Mouse (Mus musculus) kidney, adult 2 months (tissue): ENCODE measurements around the gene Pigz. TPM values are rescaled to one million over a fixed set of nuclear protein-coding genes. Genes with fewer than 3 reads are reported as not detected.
A peak's percentile ranks its signal among the peaks of the same experiment; 100 is the strongest.

ENCODE experiments used
- DNase-seq: peaks from one replicate; pipeline ENCODE4 v3.0.0; 2021
- H3K27ac ChIP-seq: fragments of 200-500 bp; 2 replicates; pipeline ENCODE4 v1.5.1; 2012; ENCODE audit warnings: low read depth, low read length, control low read depth, inconsistent platforms; ENCODE audit not compliant: insufficient read depth
- H3K27me3 ChIP-seq: fragments of 200-500 bp; replicated peaks from 2 replicates; pipeline ENCODE4 v1.6.1; 2012; ENCODE audit warnings: mild to moderate bottlenecking, moderate library complexity, low read length, inconsistent platforms; ENCODE audit not compliant: control insufficient read depth, insufficient read depth
- H3K36me3 ChIP-seq: fragments of 200-500 bp; 2 replicates; pipeline ENCODE4 v1.6.1; 2012; ENCODE audit warnings: mild to moderate bottlenecking, moderate library complexity, low read length, inconsistent platforms; ENCODE audit not compliant: control insufficient read depth, insufficient read depth
- H3K4me1 ChIP-seq: fragments of 200-500 bp; 2 replicates; pipeline ENCODE4 v1.6.1; 2011; ENCODE audit warnings: low read length; ENCODE audit not compliant: control insufficient read depth, insufficient read depth
- H3K4me3 ChIP-seq: fragments of 200-500 bp; 2 replicates; pipeline ENCODE4 v1.5.1; 2011; ENCODE audit warnings: mild to moderate bottlenecking, low read depth, low read length, control low read depth; ENCODE audit not compliant: insufficient read depth
- CTCF ChIP-seq: fragments of 200-500 bp; conservative IDR thresholded peaks from 2 replicates; pipeline ENCODE4 v1.5.1; 2011; ENCODE audit warnings: low read depth, mild to moderate bottlenecking, control low read depth, low read length, moderate library complexity, mixed read lengths; ENCODE audit not compliant: insufficient read depth, insufficient read length
- POLR2A ChIP-seq: fragments of 200-500 bp; IDR thresholded peaks from one replicate; pipeline ENCODE4 v1.6.1; 2011; ENCODE audit warnings: low read depth, low read length, control low read depth
- WGBS: fragments of 180-500 bp; shearing (Covaris S2); methylation state at CpG from one replicate; pipeline ENCODE4 v1.1.7; 2018; 5-methylcytosine and 5-hydroxymethylcytosine counted together
- polyA plus RNA-seq: library from polyadenylated mRNA; depleted of rRNA; stranded (reverse); fragments of >200 nt; gene quantifications from 2 replicates; pipeline ENCODE4 v1.2.3, GENCODE M21; 2012; rRNA removed

Pigz gene
- 2.0 and 2.2 TPM in 2 replicates for polyA plus RNA-seq

DNA sequence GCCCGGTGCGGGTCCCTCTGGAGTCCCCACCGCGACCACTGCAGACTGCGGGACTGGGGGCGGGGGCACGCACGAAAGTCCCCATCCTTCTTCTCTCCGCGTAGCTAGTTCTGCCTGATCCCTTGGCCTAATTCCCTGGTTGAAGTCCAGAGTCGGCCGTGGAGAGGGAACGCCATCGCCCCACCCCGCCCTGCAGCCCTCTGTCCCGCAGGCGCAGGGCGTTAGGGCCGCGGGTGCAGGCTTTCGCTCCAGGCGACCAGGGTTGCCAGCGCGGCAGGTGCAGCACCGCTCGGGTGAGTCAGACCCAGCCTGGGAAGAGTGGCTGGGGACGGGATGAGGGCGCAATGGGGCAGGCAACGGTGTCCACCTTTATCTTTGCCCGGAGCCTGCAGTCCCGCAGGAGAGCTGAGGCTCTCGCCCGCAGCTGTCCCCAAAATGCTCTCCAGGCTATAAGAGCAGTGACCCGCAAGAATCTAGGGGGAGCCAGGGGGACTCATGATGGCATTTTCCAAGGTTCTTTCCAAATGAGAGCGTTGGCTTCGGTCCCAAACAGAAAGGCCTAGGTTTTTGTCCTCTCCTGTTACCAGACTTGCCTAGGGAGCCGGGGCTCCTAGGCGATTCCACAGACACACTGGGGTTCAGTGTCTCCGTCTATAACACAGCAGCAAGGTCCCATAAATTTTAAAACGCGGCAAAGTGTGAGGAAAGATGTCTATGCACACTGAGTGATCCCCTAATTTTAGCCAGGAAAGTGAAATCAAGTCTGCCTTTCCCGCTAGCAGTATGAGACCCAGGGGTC is at the start of gene Pigz:
Gene Pigz (plus strand): TSS at position 101 of the 799 bp plus-strand sequence.
- Histone ChIP-seq H3K36me3 (no peaks in the 10 kb centered on the region), H3K4me3 (peak within 1 kb of the TSS; percentile 53), H3K4me1 (no peaks in the 10 kb centered on the region), H3K27me3 (peaks cover 3% of the 10 kb centered on the region; the same call in 1 of the 2 replicates), H3K27ac (no peak within 1 kb of the TSS)
- TF ChIP-seq CTCF (no peak), POLR2A (no peak)
- peak; percentile 63 for DNase-seq
- 14% methylated on average over 42 of the region's 42 CpGs for WGBS

DNA sequence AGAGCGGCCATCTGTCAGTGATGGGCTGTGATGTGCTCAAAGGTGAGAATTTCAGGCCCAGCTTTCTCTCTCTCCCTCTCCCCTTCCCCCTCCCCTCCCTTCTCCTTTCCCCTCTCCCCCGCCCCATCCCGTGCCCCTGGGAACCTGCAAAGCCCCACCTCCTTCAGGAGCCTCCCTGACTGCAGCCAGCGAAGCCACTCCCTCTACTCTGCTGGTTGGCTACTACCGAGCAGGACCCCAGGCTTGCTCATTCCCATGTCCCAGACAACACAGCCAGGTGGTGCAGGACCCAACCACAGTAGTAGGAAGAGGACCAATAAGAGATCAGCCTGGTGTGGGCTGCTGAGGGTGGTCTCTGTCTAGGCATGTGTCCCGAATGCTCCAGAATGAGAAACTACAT is 49.7 kb upstream of the Pigz start:
- DNase-seq: no peak
- Histone ChIP-seq H3K36me3 (no peaks in the 10 kb centered on the region), H3K27me3 (no peaks in the 10 kb centered on the region), H3K4me3 (no peak overlapping the region), H3K4me1 (no peaks in the 10 kb centered on the region), H3K27ac (no peak overlapping the region)
- WGBS: 31% methylated on average over 6 of the region's 6 CpGs
- TF ChIP-seq CTCF (no peak), POLR2A (no peak)

DNA sequence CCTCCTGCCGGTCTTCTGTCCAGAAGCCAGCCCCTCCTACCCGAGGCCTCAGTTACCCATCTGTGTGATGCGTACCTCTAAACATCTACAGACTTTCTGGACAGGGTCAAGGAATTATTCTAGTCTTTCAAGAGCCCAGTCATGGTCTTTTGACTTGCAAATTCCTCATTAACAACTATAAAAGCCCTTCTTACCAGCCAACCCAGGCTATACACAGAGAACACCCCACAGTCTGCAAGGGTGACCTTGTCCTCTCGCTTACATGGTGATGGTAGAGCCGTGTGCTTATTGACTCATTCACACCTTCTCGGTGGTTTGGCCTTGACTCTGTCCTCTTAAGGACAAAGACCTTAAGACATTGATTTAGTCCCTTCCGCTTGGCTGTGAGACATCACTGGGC is 42.7 kb upstream of the Pigz start:
- no peak for DNase-seq
- TF ChIP-seq CTCF (no peak), POLR2A (no peak)

DNA sequence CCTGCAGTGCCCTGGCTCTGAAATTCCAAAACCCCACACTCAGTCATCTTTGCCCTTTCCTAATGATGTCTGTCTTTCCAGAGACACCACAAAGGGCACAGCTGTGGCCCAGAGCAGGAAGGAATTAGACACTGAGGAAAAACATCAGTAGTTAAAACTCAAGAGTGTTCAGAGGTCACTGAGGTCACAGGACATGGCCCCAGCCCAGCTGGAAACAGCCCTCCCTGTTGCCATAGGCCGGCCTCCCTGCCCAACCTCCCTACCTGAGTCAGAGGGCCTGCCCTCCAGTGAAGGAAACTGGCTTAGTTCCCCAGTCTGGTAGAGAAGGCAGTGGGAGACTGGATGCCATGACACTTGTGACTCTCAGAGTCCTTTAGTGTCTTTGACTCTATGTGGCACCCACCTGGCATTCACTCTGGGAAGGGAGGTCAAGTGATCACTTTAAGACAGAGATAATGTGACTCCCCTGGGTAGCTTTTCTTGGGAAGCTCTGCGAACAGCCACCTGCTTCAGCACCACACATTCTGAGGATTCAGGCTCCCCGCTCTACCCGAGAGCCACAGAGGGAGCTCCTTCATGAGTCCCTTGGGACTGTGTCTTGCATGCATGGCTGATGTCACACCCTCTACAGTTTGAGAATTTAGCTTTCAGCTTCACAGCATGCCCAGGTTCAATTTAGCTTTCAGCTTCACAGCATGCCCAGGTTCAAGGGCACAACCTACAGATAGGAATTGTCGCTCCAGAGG is 40.1 kb upstream of the Pigz start:
- TF ChIP-seq CTCF: no peak
- no peak for TF ChIP-seq POLR2A
- 79% methylated on average over 5 of the region's 5 CpGs for WGBS
- no peak overlapping the region for H3K27ac ChIP-seq
- no peaks in the 10 kb centered on the region for H3K36me3 ChIP-seq
- no peaks in the 10 kb centered on the region for H3K4me1 ChIP-seq
- H3K27me3 ChIP-seq: no peaks in the 10 kb centered on the region
- H3K4me3 ChIP-seq: no peak overlapping the region
- no peak for DNase-seq

More for the DNA sequence above, 42.7 kb upstream of the Pigz start:
- Histone ChIP-seq H3K4me1 (no peaks in the 10 kb centered on the region), H3K36me3 (no peaks in the 10 kb centered on the region), H3K4me3 (no peak overlapping the region), H3K27me3 (no peaks in the 10 kb centered on the region), H3K27ac (no peak overlapping the region)
- 80% methylated on average over 7 of the region's 7 CpGs for WGBS

DNA sequence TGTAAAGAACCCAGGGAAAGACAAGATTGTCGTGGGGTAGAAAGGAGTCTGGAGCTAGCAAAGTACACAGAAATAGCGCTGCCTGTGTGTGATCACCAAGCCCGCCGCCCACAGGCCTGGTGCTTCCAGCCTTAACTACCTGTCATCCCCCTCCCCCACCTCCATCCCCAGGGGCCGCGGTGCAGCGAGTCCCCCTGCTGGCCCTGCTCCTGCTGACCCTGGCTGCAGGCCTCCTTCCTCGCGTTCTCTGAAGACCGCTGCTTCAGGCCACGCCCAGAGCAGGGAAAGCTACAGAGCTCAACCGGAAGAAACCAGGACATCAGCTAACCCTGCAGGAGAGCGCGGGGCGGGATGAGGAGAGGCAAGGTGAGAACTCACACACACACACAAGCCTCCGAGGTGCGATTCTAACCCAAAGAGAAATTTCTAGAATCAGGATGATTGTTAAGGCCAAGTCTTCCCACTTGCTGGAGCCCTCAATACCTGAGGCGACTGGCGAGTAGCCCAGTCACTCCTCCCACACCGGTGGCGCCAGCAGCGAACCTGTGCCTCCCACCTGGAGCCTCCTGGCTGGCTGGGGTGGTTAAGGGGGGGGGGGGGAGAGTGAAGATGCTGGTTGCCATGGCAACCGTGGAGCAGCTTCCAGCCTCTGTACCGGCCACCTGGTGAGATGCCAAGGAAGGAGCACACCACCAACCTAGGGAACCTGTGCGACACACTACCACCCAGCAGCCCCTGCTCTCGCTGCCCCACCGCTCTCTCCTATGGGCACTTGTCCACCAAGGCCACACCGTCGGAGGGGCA is 36.5 kb upstream of the Pigz start:
- Histone ChIP-seq H3K4me1 (no peaks in the 10 kb centered on the region), H3K27me3 (no peaks in the 10 kb centered on the region), H3K27ac (no peak overlapping the region), H3K4me3 (no peak overlapping the region), H3K36me3 (no peaks in the 10 kb centered on the region)
- TF ChIP-seq CTCF (no peak), POLR2A (no peak)
- WGBS: 19% methylated on average over 29 of the region's 29 CpGs
- DNase-seq: peak; percentile 25

- 86% methylated on average over 18 of the region's 18 CpGs for WGBS
- no peak overlapping the region for H3K4me3 ChIP-seq
These were observed 34.9 kb upstream of the Pigz start for GRCm38 (mm10) chr16:31898546-31899326.

More at GRCm38 (mm10) chr16:31898546-31899326, 34.9 kb upstream of the Pigz start:
- DNase-seq: no peak
- Histone ChIP-seq H3K27me3 (no peaks in the 10 kb centered on the region), H3K36me3 (no peaks in the 10 kb centered on the region), H3K27ac (no peak overlapping the region), H3K4me1 (no peaks in the 10 kb centered on the region)
- TF ChIP-seq CTCF (no peak), POLR2A (no peak)
